Mouse (Mus musculus): ENCODE data around the gene Kat6b. TPM values are rescaled to one million over a fixed set of nuclear protein-coding genes. Genes with fewer than 3 reads are reported as not detected.

The Kat6b gene
- polyA plus RNA-seq (2015; fragmentation: Nextera tagmentation; extraction: Ambion mirVana), result 31.9 and 34.6 TPM in 2 replicates

DNA sequence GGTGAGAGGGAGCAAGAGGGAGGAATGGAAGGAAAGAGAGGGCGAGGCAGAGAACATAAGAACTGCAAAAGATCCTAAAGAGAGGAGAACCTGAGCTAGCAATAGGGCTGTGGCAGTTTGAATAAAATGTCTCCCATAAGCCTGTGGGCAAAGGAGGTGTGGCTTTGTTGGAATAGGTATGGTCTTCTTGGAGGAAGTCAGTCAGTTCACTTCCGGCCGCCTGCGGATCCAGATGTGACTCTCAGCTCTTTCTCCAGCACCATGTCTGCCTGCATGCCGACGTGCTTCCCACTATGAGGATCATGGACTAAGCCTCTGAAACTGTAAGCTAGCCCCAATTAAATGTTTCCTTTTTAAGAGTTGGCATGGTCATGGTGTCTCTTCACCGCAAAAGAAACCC lies at the start of gene Kat6b:
TSS of gene Kat6b (plus strand) at position 204 of the 400 bp plus-strand sequence.
- 92% methylated on average over 7 of the region's 7 CpGs for WGBS

GRCm38 (mm10) chr14:21433415-21433814 lies 47.8 kb upstream of the Kat6b start:
- Histone ChIP-seq H3K27ac (ENCODE audit: low read length) (no peak overlapping the region), H3K36me3 (ENCODE audit: control insufficient read depth, insufficient read depth) (no peaks in the 10 kb centered on the region), H3K4me3 (replicated peaks; ENCODE audit: low read length) (no peak overlapping the region), H3K9ac (replicated peaks; ENCODE audit: low read depth, low read length) (no peak overlapping the region), H3K9me3 (ENCODE audit: control insufficient read depth, low read length) (no peaks in the 10 kb centered on the region), H3K4me1 (replicated peaks; ENCODE audit: control insufficient read depth, insufficient read depth, low read length) (0 out of 2 replicates have a peak, but pooled peaks cover 2% of the 10 kb centered on the region), H3K27me3 (replicated peaks; ENCODE audit: control insufficient read depth, insufficient read depth, low read length) (no peaks in the 10 kb centered on the region), H3K4me2 (ENCODE audit: low read length) (no peak overlapping the region)
- no peak for ATAC-seq
- WGBS, result 89% methylated on average over 4 of the region's 4 CpGs

More for the DNA sequence above, at the start of gene Kat6b:
- H3K36me3 ChIP-seq (ENCODE audit: control insufficient read depth, insufficient read depth), result no peaks in the 10 kb centered on the region
- no peak within 1 kb of the TSS for H3K4me3 ChIP-seq (replicated peaks; ENCODE audit: low read length)
- no peak within 1 kb of the TSS for H3K4me2 ChIP-seq (ENCODE audit: low read length)
- no peak within 1 kb of the TSS for H3K9ac ChIP-seq (replicated peaks; ENCODE audit: low read depth, low read length)
- H3K4me1 ChIP-seq (replicated peaks; ENCODE audit: control insufficient read depth, insufficient read depth, low read length), result no peaks in the 10 kb centered on the region
- H3K9me3 ChIP-seq (ENCODE audit: control insufficient read depth, low read length), result no peaks in the 10 kb centered on the region
- no peak for ATAC-seq
- no peaks in the 10 kb centered on the region for H3K27me3 ChIP-seq (replicated peaks; ENCODE audit: control insufficient read depth, insufficient read depth, low read length)
- H3K27ac ChIP-seq (ENCODE audit: low read length), result no peak within 1 kb of the TSS

GRCm38 (mm10) chr14:21433995-21434394 lies 47.2 kb upstream of the Kat6b start:
- no peaks in the 10 kb centered on the region for H3K9me3 ChIP-seq (ENCODE audit: control insufficient read depth, low read length)
- no peaks in the 10 kb centered on the region for H3K36me3 ChIP-seq (ENCODE audit: control insufficient read depth, insufficient read depth)
- 0 out of 2 replicates have a peak, but pooled peaks cover 2% of the 10 kb centered on the region for H3K4me1 ChIP-seq (replicated peaks; ENCODE audit: control insufficient read depth, insufficient read depth, low read length)
- H3K9ac ChIP-seq (replicated peaks; ENCODE audit: low read depth, low read length), result no peak overlapping the region
- no peak for ATAC-seq
- H3K27ac ChIP-seq (ENCODE audit: low read length), result no peak overlapping the region
- H3K27me3 ChIP-seq (replicated peaks; ENCODE audit: control insufficient read depth, insufficient read depth, low read length), result no peaks in the 10 kb centered on the region
- no peak overlapping the region for H3K4me3 ChIP-seq (replicated peaks; ENCODE audit: low read length)
- WGBS, result 86% methylated on average over 5 of the region's 5 CpGs
- H3K4me2 ChIP-seq (ENCODE audit: low read length), result no peak overlapping the region

DNA sequence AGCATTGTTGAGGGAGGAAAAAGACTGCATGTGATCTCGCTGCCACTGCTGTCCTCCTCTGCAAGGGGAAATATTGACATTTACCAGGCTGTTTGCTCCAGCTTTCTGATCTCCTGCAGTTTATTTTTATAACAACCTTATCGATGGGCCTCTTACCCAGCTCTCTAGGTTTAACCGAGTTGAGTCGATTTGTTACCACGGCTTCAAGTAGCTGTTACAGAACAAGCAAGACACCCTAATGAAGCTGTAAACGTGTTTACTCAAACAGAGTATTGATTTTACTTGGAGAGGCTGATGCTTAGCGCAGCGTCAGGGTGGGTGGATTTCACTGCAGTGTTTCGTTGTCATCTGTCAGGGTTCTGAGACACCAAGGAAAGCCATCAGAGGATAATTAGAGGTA lies 46.5 kb upstream of the Kat6b start:
- ATAC-seq, result no peak
- Histone ChIP-seq H3K9me3 (ENCODE audit: control insufficient read depth, low read length) (no peaks in the 10 kb centered on the region), H3K4me2 (ENCODE audit: low read length) (no peak overlapping the region), H3K9ac (replicated peaks; ENCODE audit: low read depth, low read length) (no peak overlapping the region), H3K4me1 (replicated peaks; ENCODE audit: control insufficient read depth, insufficient read depth, low read length) (peaks cover 6% of the 10 kb centered on the region), H3K36me3 (ENCODE audit: control insufficient read depth, insufficient read depth) (no peaks in the 10 kb centered on the region), H3K27me3 (replicated peaks; ENCODE audit: control insufficient read depth, insufficient read depth, low read length) (no peaks in the 10 kb centered on the region), H3K4me3 (replicated peaks; ENCODE audit: low read length) (no peak overlapping the region), H3K27ac (ENCODE audit: low read length) (no peak overlapping the region)
- 38% methylated on average over 9 of the region's 9 CpGs for WGBS

DNA sequence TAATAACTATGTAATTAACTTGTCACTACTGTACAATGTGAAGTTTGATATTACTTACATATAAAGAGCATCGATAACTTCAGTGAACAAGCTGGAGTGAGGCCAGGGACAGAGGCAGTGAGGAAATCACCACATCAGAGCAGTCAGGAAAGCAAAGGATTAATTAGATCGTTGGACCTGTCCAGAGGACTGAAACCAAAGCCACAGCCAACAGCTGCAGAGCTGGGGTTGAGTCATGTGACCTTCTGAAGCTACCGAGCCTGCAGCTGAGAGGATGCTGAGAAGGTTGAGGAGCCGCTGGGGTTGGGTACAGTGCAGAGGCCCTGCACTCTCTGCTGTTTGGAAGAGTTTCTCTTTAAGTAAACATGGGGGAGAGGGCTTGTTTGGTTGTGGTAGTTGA lies 41.4 kb upstream of the Kat6b start:
- H3K4me1 ChIP-seq (replicated peaks; ENCODE audit: control insufficient read depth, insufficient read depth, low read length), result peaks cover 7% of the 10 kb centered on the region
- no peak overlapping the region for H3K4me2 ChIP-seq (ENCODE audit: low read length)
- H3K36me3 ChIP-seq (ENCODE audit: control insufficient read depth, insufficient read depth), result no peaks in the 10 kb centered on the region
- no peak overlapping the region for H3K27ac ChIP-seq (ENCODE audit: low read length)
- H3K27me3 ChIP-seq (replicated peaks; ENCODE audit: control insufficient read depth, insufficient read depth, low read length), result no peaks in the 10 kb centered on the region
- H3K9ac ChIP-seq (replicated peaks; ENCODE audit: low read depth, low read length), result no peak overlapping the region
- H3K4me3 ChIP-seq (replicated peaks; ENCODE audit: low read length), result no peak overlapping the region
- WGBS, result 25% methylated on average over 4 of the region's 4 CpGs
- ATAC-seq, result peak; percentile 75
- H3K9me3 ChIP-seq (ENCODE audit: control insufficient read depth, low read length), result no peaks in the 10 kb centered on the region; the same call in 1 of the 2 replicates

DNA sequence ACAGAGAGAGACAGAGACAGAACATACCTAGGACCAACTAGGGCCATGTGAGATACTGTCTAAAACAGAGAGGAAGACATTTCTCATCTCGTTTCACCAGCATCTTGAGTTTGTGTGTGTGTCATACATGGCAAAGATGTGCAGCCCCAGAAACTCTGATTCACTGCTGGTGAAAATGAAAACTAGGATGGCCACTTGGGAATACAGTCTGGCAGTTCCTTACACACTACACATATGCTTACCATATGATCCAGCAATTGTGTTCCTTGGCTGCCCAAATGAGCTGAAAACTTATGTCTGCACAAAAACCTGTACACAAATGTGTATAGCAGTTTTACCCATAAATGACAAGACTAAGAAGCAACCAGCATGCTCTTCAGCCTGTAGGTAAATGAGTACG lies 40.7 kb upstream of the Kat6b start:
- peaks cover 6% of the 10 kb centered on the region for H3K4me1 ChIP-seq (replicated peaks; ENCODE audit: control insufficient read depth, insufficient read depth, low read length)
- H3K27ac ChIP-seq (ENCODE audit: low read length), result no peak overlapping the region
- H3K4me3 ChIP-seq (replicated peaks; ENCODE audit: low read length), result no peak overlapping the region
- no peak overlapping the region for H3K9ac ChIP-seq (replicated peaks; ENCODE audit: low read depth, low read length)
- WGBS, result 88% methylated on average over 2 of the region's 2 CpGs
- ATAC-seq, result no peak
- H3K36me3 ChIP-seq (ENCODE audit: control insufficient read depth, insufficient read depth), result no peaks in the 10 kb centered on the region
- no peak overlapping the region for H3K4me2 ChIP-seq (ENCODE audit: low read length)
- H3K27me3 ChIP-seq (replicated peaks; ENCODE audit: control insufficient read depth, insufficient read depth, low read length), result no peaks in the 10 kb centered on the region
- H3K9me3 ChIP-seq (ENCODE audit: control insufficient read depth, low read length), result no peaks in the 10 kb centered on the region; the same call in 1 of the 2 replicates

DNA sequence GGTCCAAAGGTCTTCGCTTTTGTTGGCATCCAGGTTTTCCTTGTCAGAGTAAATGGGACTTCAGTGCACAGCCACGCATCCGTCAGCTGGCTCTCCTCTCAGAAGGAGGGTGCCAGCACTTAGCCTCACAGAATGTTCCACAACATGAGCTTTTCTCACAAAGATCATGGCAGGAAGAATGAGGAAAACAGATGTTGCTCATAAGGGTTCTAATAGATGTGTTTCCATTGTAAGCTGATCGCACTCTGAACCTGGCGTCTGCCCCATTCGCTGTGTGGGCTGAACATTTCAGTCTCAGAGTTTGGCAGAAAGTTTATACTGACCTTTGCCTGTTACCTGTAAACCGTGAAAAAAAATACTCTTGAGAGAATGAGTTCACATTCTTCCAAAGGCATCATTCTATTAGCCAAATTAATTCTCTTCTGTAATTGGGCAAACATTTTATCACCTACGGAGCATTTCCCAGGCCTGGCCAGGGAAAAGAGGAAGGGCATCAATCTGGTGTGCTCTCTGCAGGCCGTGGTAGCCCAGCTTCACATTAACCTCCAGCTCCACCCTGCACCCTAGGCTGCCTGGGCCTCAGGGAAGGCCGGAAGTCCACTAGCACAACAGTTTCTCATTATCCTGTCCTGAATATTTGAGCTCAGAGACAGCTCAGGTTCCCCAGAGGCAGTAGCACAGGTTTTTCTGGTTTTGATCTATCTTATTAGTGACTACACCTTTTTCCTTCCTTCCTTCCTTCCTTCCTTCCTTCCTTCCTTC lies 39.3 kb upstream of the Kat6b start:
- Histone ChIP-seq H3K27me3 (replicated peaks; ENCODE audit: control insufficient read depth, insufficient read depth, low read length) (no peaks in the 10 kb centered on the region), H3K4me3 (replicated peaks; ENCODE audit: low read length) (no peak overlapping the region), H3K27ac (ENCODE audit: low read length) (no peak overlapping the region), H3K4me1 (replicated peaks; ENCODE audit: control insufficient read depth, insufficient read depth, low read length) (peaks cover 6% of the 10 kb centered on the region), H3K9me3 (ENCODE audit: control insufficient read depth, low read length) (no peaks in the 10 kb centered on the region; the same call in 1 of the 2 replicates), H3K4me2 (ENCODE audit: low read length) (no peak overlapping the region), H3K36me3 (ENCODE audit: control insufficient read depth, insufficient read depth) (no peaks in the 10 kb centered on the region), H3K9ac (replicated peaks; ENCODE audit: low read depth, low read length) (no peak overlapping the region)
- ATAC-seq, result no peak
- 72% methylated on average over 10 of the region's 10 CpGs for WGBS

GRCm38 (mm10) chr14:21452581-21452980 lies 28.7 kb upstream of the Kat6b start:
- Histone ChIP-seq H3K4me3 (replicated peaks; ENCODE audit: low read length) (no peak overlapping the region), H3K9me3 (ENCODE audit: control insufficient read depth, low read length) (no peaks in the 10 kb centered on the region), H3K27ac (ENCODE audit: low read length) (no peak overlapping the region), H3K4me2 (ENCODE audit: low read length) (no peak overlapping the region), H3K4me1 (replicated peaks; ENCODE audit: control insufficient read depth, insufficient read depth, low read length) (no peaks in the 10 kb centered on the region), H3K27me3 (replicated peaks; ENCODE audit: control insufficient read depth, insufficient read depth, low read length) (no peaks in the 10 kb centered on the region), H3K36me3 (ENCODE audit: control insufficient read depth, insufficient read depth) (no peaks in the 10 kb centered on the region), H3K9ac (replicated peaks; ENCODE audit: low read depth, low read length) (no peak overlapping the region)
- ATAC-seq, result no peak
- 67% methylated on average over 4 of the region's 4 CpGs for WGBS

GRCm38 (mm10) chr14:21453896-21454295 lies 27.3 kb upstream of the Kat6b start:
- no peak for ATAC-seq
- no peaks in the 10 kb centered on the region for H3K36me3 ChIP-seq (ENCODE audit: control insufficient read depth, insufficient read depth)
- no peak overlapping the region for H3K4me3 ChIP-seq (replicated peaks; ENCODE audit: low read length)
- no peaks in the 10 kb centered on the region for H3K27me3 ChIP-seq (replicated peaks; ENCODE audit: control insufficient read depth, insufficient read depth, low read length)
- no peak overlapping the region for H3K9ac ChIP-seq (replicated peaks; ENCODE audit: low read depth, low read length)
- no peaks in the 10 kb centered on the region for H3K4me1 ChIP-seq (replicated peaks; ENCODE audit: control insufficient read depth, insufficient read depth, low read length)
- H3K27ac ChIP-seq (ENCODE audit: low read length), result no peak overlapping the region
- H3K9me3 ChIP-seq (ENCODE audit: control insufficient read depth, low read length), result no peaks in the 10 kb centered on the region
- no peak overlapping the region for H3K4me2 ChIP-seq (ENCODE audit: low read length)
- 73% methylated on average over 2 of the region's 2 CpGs for WGBS
